Mouse (Mus musculus): ENCODE results near the gene Anxa9. TPM values are rescaled to one million over a fixed set of nuclear protein-coding genes. Genes with fewer than 3 reads are reported as not detected.
A peak's percentile ranks its signal among the peaks of the same experiment; 100 is the strongest.

Anxa9 gene
- polyA plus RNA-seq, 1 experiment, result 1.5 TPM

GRCm38 (mm10) chr3:95286510-95286909, 20.5 kb downstream of the Anxa9 start:
- H3K27me3 ChIP-seq (ENCODE audit: control insufficient read depth, insufficient read depth, insufficient read length), result no peaks in the 10 kb centered on the region
- TF ChIP-seq SRF (IDR thresholded peaks at IDR 0.05; ENCODE audit: control insufficient read depth, insufficient read length, low read depth) (no peak), MYOD1 (IDR thresholded peaks at IDR 0.05; ENCODE audit: control insufficient read depth in 1 of 3, insufficient read length in 2 of 3, low read depth in 2 of 3) (no peak), POLR2A (IDR thresholded peaks at IDR 0.05; ENCODE audit: insufficient read length, low read depth) (no peak), MAX (IDR thresholded peaks at IDR 0.05; ENCODE audit: low read depth) (no peak), TCF3 (IDR thresholded peaks at IDR 0.05; ENCODE audit: insufficient read length, low read depth) (no peak), CEBPB (IDR thresholded peaks at IDR 0.05; ENCODE audit: insufficient read depth, poor library complexity, severe bottlenecking) (no peak), REST (IDR thresholded peaks at IDR 0.05; ENCODE audit: insufficient read depth, insufficient read length) (no peak), TCF12 (IDR thresholded peaks at IDR 0.05; ENCODE audit: insufficient read depth, poor library complexity, severe bottlenecking) (no peak), MYOG (IDR thresholded peaks at IDR 0.05; ENCODE audit: control insufficient read depth in 1 of 3, insufficient read depth in 1 of 3, insufficient read length in 2 of 3, low read depth in 2 of 3) (no peak), POLR2AphosphoS2 (IDR thresholded peaks at IDR 0.05; ENCODE audit: insufficient read length, low read depth) (no peak), E2F4 (IDR thresholded peaks at IDR 0.05; ENCODE audit: insufficient read depth) (no peak), USF1 (IDR thresholded peaks at IDR 0.05; ENCODE audit: low read depth) (no peak)
- H3ac ChIP-seq (ENCODE audit: control insufficient read depth, insufficient read length), result no peak overlapping the region
- peaks cover 14% of the 10 kb centered on the region for H3K79me2 ChIP-seq (ENCODE audit: control insufficient read depth, insufficient read depth)
- no peak overlapping the region for H3K4me3 ChIP-seq
- no peaks in the 10 kb centered on the region for H3K36me3 ChIP-seq (ENCODE audit: control insufficient read depth, insufficient read depth)
- H3K4me2 ChIP-seq (ENCODE audit: low read depth), result no peak overlapping the region

GRCm38 (mm10) chr3:95286011-95286410, 21.0 kb downstream of the Anxa9 start:
- no peaks in the 10 kb centered on the region for H3K27me3 ChIP-seq (ENCODE audit: control insufficient read depth, insufficient read depth, insufficient read length)
- no peaks in the 10 kb centered on the region for H3K36me3 ChIP-seq (ENCODE audit: control insufficient read depth, insufficient read depth)
- H3ac ChIP-seq (ENCODE audit: control insufficient read depth, insufficient read length), result no peak overlapping the region
- H3K4me2 ChIP-seq (ENCODE audit: low read depth), result no peak overlapping the region
- no peak overlapping the region for H3K4me3 ChIP-seq
- TF ChIP-seq E2F4 (IDR thresholded peaks at IDR 0.05; ENCODE audit: insufficient read depth) (no peak), POLR2A (IDR thresholded peaks at IDR 0.05; ENCODE audit: insufficient read length, low read depth) (no peak), REST (IDR thresholded peaks at IDR 0.05; ENCODE audit: insufficient read depth, insufficient read length) (no peak), MYOG (IDR thresholded peaks at IDR 0.05; ENCODE audit: control insufficient read depth in 1 of 3, insufficient read depth in 1 of 3, insufficient read length in 2 of 3, low read depth in 2 of 3) (no peak), TCF3 (IDR thresholded peaks at IDR 0.05; ENCODE audit: insufficient read length, low read depth) (no peak), CEBPB (IDR thresholded peaks at IDR 0.05; ENCODE audit: insufficient read depth, poor library complexity, severe bottlenecking) (no peak), MAX (IDR thresholded peaks at IDR 0.05; ENCODE audit: low read depth) (no peak), SRF (IDR thresholded peaks at IDR 0.05; ENCODE audit: control insufficient read depth, insufficient read length, low read depth) (no peak), USF1 (IDR thresholded peaks at IDR 0.05; ENCODE audit: low read depth) (no peak), MYOD1 (IDR thresholded peaks at IDR 0.05; ENCODE audit: control insufficient read depth in 1 of 3, insufficient read length in 2 of 3, low read depth in 2 of 3) (no peak), TCF12 (IDR thresholded peaks at IDR 0.05; ENCODE audit: insufficient read depth, poor library complexity, severe bottlenecking) (no peak), POLR2AphosphoS2 (IDR thresholded peaks at IDR 0.05; ENCODE audit: insufficient read length, low read depth) (no peak)
- H3K79me2 ChIP-seq (ENCODE audit: control insufficient read depth, insufficient read depth), result peaks cover 14% of the 10 kb centered on the region

GRCm38 (mm10) chr3:95285390-95285789, 21.6 kb downstream of the Anxa9 start:
- Histone ChIP-seq H3K79me2 (ENCODE audit: control insufficient read depth, insufficient read depth) (peaks cover 14% of the 10 kb centered on the region), H3K4me2 (ENCODE audit: low read depth) (no peak overlapping the region), H3K36me3 (ENCODE audit: control insufficient read depth, insufficient read depth) (no peaks in the 10 kb centered on the region), H3ac (ENCODE audit: control insufficient read depth, insufficient read length) (no peak overlapping the region), H3K27me3 (ENCODE audit: control insufficient read depth, insufficient read depth, insufficient read length) (no peaks in the 10 kb centered on the region), H3K4me3 (no peak overlapping the region)
- TF ChIP-seq POLR2A (IDR thresholded peaks at IDR 0.05; ENCODE audit: insufficient read length, low read depth) (no peak), USF1 (IDR thresholded peaks at IDR 0.05; ENCODE audit: low read depth) (no peak), POLR2AphosphoS2 (IDR thresholded peaks at IDR 0.05; ENCODE audit: insufficient read length, low read depth) (no peak), REST (IDR thresholded peaks at IDR 0.05; ENCODE audit: insufficient read depth, insufficient read length) (no peak), E2F4 (IDR thresholded peaks at IDR 0.05; ENCODE audit: insufficient read depth) (no peak), MAX (IDR thresholded peaks at IDR 0.05; ENCODE audit: low read depth) (no peak), MYOD1 (IDR thresholded peaks at IDR 0.05; ENCODE audit: control insufficient read depth in 1 of 3, insufficient read length in 2 of 3, low read depth in 2 of 3) (no peak)

- H3K36me3 ChIP-seq (ENCODE audit: control insufficient read depth, insufficient read depth), result no peaks in the 10 kb centered on the region
- no peak overlapping the region for H3ac ChIP-seq (ENCODE audit: control insufficient read depth, insufficient read length)
- peak overlapping the region; percentile 84 for H3K4me3 ChIP-seq
- H3K4me2 ChIP-seq (ENCODE audit: low read depth), result peak overlapping the region; percentile 94
- H3K27me3 ChIP-seq (ENCODE audit: control insufficient read depth, insufficient read depth, insufficient read length), result no peaks in the 10 kb centered on the region
- TF ChIP-seq SRF (IDR thresholded peaks at IDR 0.05; ENCODE audit: control insufficient read depth, insufficient read length, low read depth) (no peak), TCF3 (IDR thresholded peaks at IDR 0.05; ENCODE audit: insufficient read length, low read depth) (no peak), USF1 (IDR thresholded peaks at IDR 0.05; ENCODE audit: low read depth) (no peak), MYOD1 (IDR thresholded peaks at IDR 0.05; ENCODE audit: control insufficient read depth in 1 of 3, insufficient read length in 2 of 3, low read depth in 2 of 3) (no peak), POLR2AphosphoS2 (IDR thresholded peaks at IDR 0.05; ENCODE audit: insufficient read length, low read depth) (no peak), MYOG (IDR thresholded peaks at IDR 0.05; ENCODE audit: control insufficient read depth in 1 of 3, insufficient read depth in 1 of 3, insufficient read length in 2 of 3, low read depth in 2 of 3) (no peak), REST (IDR thresholded peaks at IDR 0.05; ENCODE audit: insufficient read depth, insufficient read length) (no peak), CEBPB (IDR thresholded peaks at IDR 0.05; ENCODE audit: insufficient read depth, poor library complexity, severe bottlenecking) (no peak), E2F4 (IDR thresholded peaks at IDR 0.05; ENCODE audit: insufficient read depth) (no peak)
- H3K79me2 ChIP-seq (ENCODE audit: control insufficient read depth, insufficient read depth), result peaks cover 14% of the 10 kb centered on the region
These were observed 22.3 kb downstream of the Anxa9 start for GRCm38 (mm10) chr3:95284501-95285281.

Measured in myocyte (in vitro differentiated cells).